Comparison of ENCODE assay signal across 8 mouse cellular contexts in the genomic region with DNA sequence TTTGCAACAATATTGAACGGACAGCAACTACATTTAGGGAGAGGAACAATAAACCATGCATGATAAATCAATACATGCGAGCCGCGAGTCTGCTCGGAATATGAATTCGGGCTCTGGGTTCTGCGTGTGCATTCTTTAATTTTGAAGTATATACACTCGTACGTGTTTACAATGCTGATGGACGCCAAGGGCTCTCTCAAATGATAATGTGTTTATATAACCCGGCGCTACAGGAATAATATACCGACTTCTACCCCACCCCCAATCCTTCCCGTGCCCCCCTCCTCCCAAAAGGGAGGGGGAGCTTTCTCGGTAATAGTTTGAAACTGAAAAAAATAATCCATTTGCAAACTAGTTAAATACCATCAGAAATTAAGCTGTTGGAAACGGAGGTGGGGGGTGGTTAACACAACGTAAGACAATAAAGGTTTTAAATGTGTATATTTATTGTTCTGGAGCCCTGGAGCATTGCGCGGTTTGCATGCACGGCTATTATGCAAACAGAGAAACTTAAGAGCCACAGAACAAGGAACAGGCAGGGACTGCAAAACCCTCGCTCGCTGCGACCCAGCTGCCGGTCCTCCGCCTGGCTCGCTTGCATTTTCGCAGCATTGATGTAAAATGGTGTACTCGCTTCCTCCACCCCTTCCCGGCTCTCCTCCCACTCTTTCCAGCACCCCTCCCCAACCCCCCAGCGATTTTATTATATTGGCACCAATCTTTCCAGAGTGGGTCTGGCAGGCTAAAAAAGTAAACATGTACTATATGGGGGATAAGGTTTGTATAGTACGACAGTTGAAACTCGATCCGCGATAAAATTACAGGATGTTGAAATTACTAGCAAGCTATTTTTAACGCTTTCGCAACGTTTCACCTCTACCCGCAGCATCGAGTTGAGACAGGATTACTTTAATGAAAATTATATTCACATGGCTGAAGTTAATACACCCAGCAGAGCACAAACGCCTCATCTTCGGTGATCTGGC. TPM values are rescaled to one million over a fixed set of nuclear protein-coding genes. Genes with fewer than 3 reads are reported as not detected.
A peak's percentile ranks its signal among the peaks of the same experiment; 100 is the strongest.
DNase-seq lines count a peak whose midpoint lies in the region; ATAC-seq and TF ChIP-seq lines count a peak whose summit lies in the region.

No protein-coding gene starts in this region.

- no peaks in the 10 kb centered on the region for H3K9me3 ChIP-seq in embryonic facial prominence, embryonic 14.5 days (ENCODE audit: control insufficient read depth, low read length)
- H3K9me3 ChIP-seq in heart, embryonic 11.5 days (replicated peaks; ENCODE audit: control insufficient read depth, low read length): no peaks in the 10 kb centered on the region
- H3K9me3 ChIP-seq in kidney, embryonic 16.5 days (ENCODE audit: low read length): no peaks in the 10 kb centered on the region
- H3K9me3 ChIP-seq in liver, embryonic 11.5 days (ENCODE audit: control insufficient read depth, low read length): no peaks in the 10 kb centered on the region
- H3K9me3 ChIP-seq in stomach, embryonic 16.5 days (replicated peaks; ENCODE audit: control insufficient read depth, low read length): no peaks in the 10 kb centered on the region

- peak; percentile 90 for DNase-seq in 416B (ENCODE audit: low read depth)
- peak; percentile 84 for DNase-seq in adrenal gland, postnatal 14 days
- peak; percentile 90 for DNase-seq in embryonic facial prominence, embryonic 14.5 days (ENCODE audit: low spot score)
- peak; percentile 66 for DNase-seq in liver, embryonic 11.5 days (ENCODE audit: low spot score)

- H3K79me2 ChIP-seq in myocyte (ENCODE audit: control insufficient read depth, insufficient read depth): peaks cover 13% of the 10 kb centered on the region

- H3K9ac ChIP-seq in embryonic facial prominence, embryonic 14.5 days (ENCODE audit: low read depth, low read length): peak overlapping the region; percentile 58
- H3K9ac ChIP-seq in heart, embryonic 11.5 days (ENCODE audit: low read depth, low read length): peak overlapping the region; percentile 81
- H3K9ac ChIP-seq in kidney, embryonic 16.5 days (replicated peaks; ENCODE audit: low read length): peak overlapping the region; percentile 71
- H3K9ac ChIP-seq in liver, embryonic 11.5 days (ENCODE audit: low read depth, low read length): peak overlapping the region; percentile 35
- peak overlapping the region; percentile 80 for H3K9ac ChIP-seq in stomach, embryonic 16.5 days (ENCODE audit: low read length)

- H3K27ac ChIP-seq in embryonic facial prominence, embryonic 14.5 days (replicated peaks; ENCODE audit: low read depth, low read length): peak overlapping the region; percentile 93
- peak overlapping the region; percentile 51; the same call in 1 of the 2 replicates for H3K27ac ChIP-seq in heart, embryonic 11.5 days (ENCODE audit: low read depth, low read length)
- peak overlapping the region; percentile 74 for H3K27ac ChIP-seq in kidney, embryonic 16.5 days (ENCODE audit: low read length)
- no peak overlapping the region; the same call in 1 of the 2 replicates for H3K27ac ChIP-seq in liver, embryonic 11.5 days (ENCODE audit: low read depth, low read length)
- peak overlapping the region; percentile 95 for H3K27ac ChIP-seq in stomach, embryonic 16.5 days (ENCODE audit: low read length)

- H3K36me3 ChIP-seq in embryonic facial prominence, embryonic 14.5 days (ENCODE audit: control insufficient read depth, insufficient read depth, low read length): no peaks in the 10 kb centered on the region
- H3K36me3 ChIP-seq in heart, embryonic 11.5 days (ENCODE audit: control insufficient read depth, insufficient read depth, low read length): no peaks in the 10 kb centered on the region
- H3K36me3 ChIP-seq in kidney, embryonic 16.5 days (ENCODE audit: insufficient read depth, low read length): no peaks in the 10 kb centered on the region
- no peaks in the 10 kb centered on the region for H3K36me3 ChIP-seq in liver, embryonic 11.5 days (ENCODE audit: control insufficient read depth, insufficient read depth, low read length)
- peaks cover under 1% of the 10 kb centered on the region for H3K36me3 ChIP-seq in myocyte (ENCODE audit: control insufficient read depth, insufficient read depth)
- H3K36me3 ChIP-seq in stomach, embryonic 16.5 days (ENCODE audit: control insufficient read depth, insufficient read depth, low read length): no peaks in the 10 kb centered on the region

- no peak overlapping the region for H3ac ChIP-seq in myocyte (ENCODE audit: control insufficient read depth, insufficient read length)

- peak overlapping the region; percentile 87 for H3K4me2 ChIP-seq in embryonic facial prominence, embryonic 14.5 days (ENCODE audit: low read depth, low read length)
- peak overlapping the region; percentile 84 for H3K4me2 ChIP-seq in heart, embryonic 11.5 days
- peak overlapping the region; percentile 81 for H3K4me2 ChIP-seq in kidney, embryonic 16.5 days (replicated peaks; ENCODE audit: low read depth, low read length)
- H3K4me2 ChIP-seq in liver, embryonic 11.5 days: peak overlapping the region; percentile 86
- H3K4me2 ChIP-seq in myocyte (ENCODE audit: low read depth): peak overlapping the region; percentile 88
- peak overlapping the region; percentile 75 for H3K4me2 ChIP-seq in stomach, embryonic 16.5 days (ENCODE audit: low read depth, low read length)

- H3K4me3 ChIP-seq in embryonic facial prominence, embryonic 14.5 days (ENCODE audit: low read depth, low read length): peak overlapping the region; percentile 71
- peak overlapping the region; percentile 76 for H3K4me3 ChIP-seq in heart, embryonic 11.5 days (ENCODE audit: low read depth, low read length)
- H3K4me3 ChIP-seq in kidney, embryonic 16.5 days (ENCODE audit: low read length): peak overlapping the region; percentile 68
- H3K4me3 ChIP-seq in liver, embryonic 11.5 days (ENCODE audit: low read depth, low read length): peak overlapping the region; percentile 66
- peak overlapping the region; percentile 77 for H3K4me3 ChIP-seq in myocyte
- H3K4me3 ChIP-seq in stomach, embryonic 16.5 days (replicated peaks; ENCODE audit: low read length): peak overlapping the region; percentile 76

- ATAC-seq in embryonic facial prominence, embryonic 14.5 days (ENCODE audit: low read depth): 0 out of 2 replicates have a peak, but pooled peaks have one; percentile 3
- ATAC-seq in heart, embryonic 11.5 days (replicated peaks; ENCODE audit: insufficient number of reproducible peaks, low FRiP score, low TSS enrichment): no peak
- no peak for ATAC-seq in kidney, embryonic 16.5 days (ENCODE audit: low FRiP score, low TSS enrichment)
- no peak for ATAC-seq in liver, embryonic 11.5 days (replicated peaks; ENCODE audit: low FRiP score)
- no peak for ATAC-seq in stomach, embryonic 16.5 days (ENCODE audit: insufficient read depth, low FRiP score)

- TF ChIP-seq POLR2A in myocyte (IDR thresholded peaks at IDR 0.05; ENCODE audit: insufficient read length, low read depth): peak; percentile 78

- H3K4me1 ChIP-seq in embryonic facial prominence, embryonic 14.5 days (ENCODE audit: control insufficient read depth, insufficient read depth, low read length): peaks cover 29% of the 10 kb centered on the region
- peaks cover 4% of the 10 kb centered on the region for H3K4me1 ChIP-seq in heart, embryonic 11.5 days (ENCODE audit: control insufficient read depth, insufficient read depth, low read length)
- H3K4me1 ChIP-seq in kidney, embryonic 16.5 days (ENCODE audit: insufficient read depth, low read length): peaks cover 37% of the 10 kb centered on the region
- H3K4me1 ChIP-seq in liver, embryonic 11.5 days (replicated peaks; ENCODE audit: control insufficient read depth, insufficient read depth, low read length): peaks cover 16% of the 10 kb centered on the region
- peaks cover 8% of the 10 kb centered on the region; the same call in 1 of the 2 replicates for H3K4me1 ChIP-seq in stomach, embryonic 16.5 days (ENCODE audit: control insufficient read depth, insufficient read depth, low read length)

- WGBS in embryonic facial prominence, embryonic 14.5 days: under 1% methylated on average over 41 of the region's 41 CpGs
- under 1% methylated on average over 41 of the region's 41 CpGs for WGBS in heart, embryonic 11.5 days (ENCODE audit: insufficient replicate concordance)
- WGBS in kidney, embryonic 16.5 days: under 1% methylated on average over 41 of the region's 41 CpGs
- under 1% methylated on average over 41 of the region's 41 CpGs for WGBS in liver, embryonic 11.5 days
- under 1% methylated on average over 41 of the region's 41 CpGs for WGBS in stomach, embryonic 16.5 days

- H3K27me3 ChIP-seq in embryonic facial prominence, embryonic 14.5 days (replicated peaks; ENCODE audit: control insufficient read depth, insufficient read depth, low read length): no peaks in the 10 kb centered on the region
- no peaks in the 10 kb centered on the region for H3K27me3 ChIP-seq in heart, embryonic 11.5 days (ENCODE audit: control insufficient read depth, insufficient read depth, low read length)
- no peaks in the 10 kb centered on the region for H3K27me3 ChIP-seq in kidney, embryonic 16.5 days (ENCODE audit: insufficient read depth, low read length)
- H3K27me3 ChIP-seq in liver, embryonic 11.5 days (replicated peaks; ENCODE audit: control insufficient read depth, insufficient read depth, low read length): peaks cover 3% of the 10 kb centered on the region
- H3K27me3 ChIP-seq in myocyte (ENCODE audit: control insufficient read depth, insufficient read depth, insufficient read length): no peaks in the 10 kb centered on the region
- no peaks in the 10 kb centered on the region for H3K27me3 ChIP-seq in stomach, embryonic 16.5 days (ENCODE audit: control insufficient read depth, insufficient read depth, low read length)

TF ChIP-seq in myocyte, 11 proteins besides CTCF, POLR2A, EP300 and RAD21 (continues in another document):
- no peak for TF ChIP-seq REST (IDR thresholded peaks at IDR 0.05; ENCODE audit: insufficient read depth, insufficient read length)
- no peak for TF ChIP-seq E2F4 (IDR thresholded peaks at IDR 0.05; ENCODE audit: insufficient read depth)
- TF ChIP-seq MYOD1 (IDR thresholded peaks at IDR 0.05; ENCODE audit: control insufficient read depth in 1 of 3, insufficient read length in 2 of 3, low read depth in 2 of 3): peak in 2 of 3 experiments; percentile 19 to 30
- TF ChIP-seq MYOG (IDR thresholded peaks at IDR 0.05; ENCODE audit: control insufficient read depth in 1 of 3, insufficient read depth in 1 of 3, insufficient read length in 2 of 3, low read depth in 2 of 3): peak in 1 of 3 experiments; percentile 58
- TF ChIP-seq TCF3 (IDR thresholded peaks at IDR 0.05; ENCODE audit: insufficient read length, low read depth): no peak
- TF ChIP-seq USF1 (IDR thresholded peaks at IDR 0.05; ENCODE audit: low read depth): no peak

RNA-seq across cellular contexts. Expression of a gene that starts 1.3 kb away (rescaled TPM):
- total RNA-seq in adrenal gland, postnatal 14 days (2021): 34.3 and 34.8 TPM in 2 replicates
- polyA plus RNA-seq in embryonic facial prominence, embryonic 14.5 days (2014; fragmentation: Nextera tagmentation; extraction: Ambion mirVana): 34.4 and 34.6 TPM in 2 replicates
- polyA plus RNA-seq in heart, embryonic 11.5 days (2014; fragmentation: Nextera tagmentation; extraction: Ambion mirVana): 20.6 and 21.1 TPM in 2 replicates
- 34.0 and 41.4 TPM in 2 replicates for polyA plus RNA-seq in kidney, embryonic 16.5 days (2015; fragmentation: Nextera tagmentation; extraction: Ambion mirVana)
- 11.9 and 15.3 TPM in 2 replicates for polyA plus RNA-seq in liver, embryonic 11.5 days (2014; fragmentation: Nextera tagmentation; extraction: Ambion mirVana)
- polyA plus RNA-seq in myocyte (2012; fragmentation: generic; extraction: Trizol): 7.7 TPM
- polyA plus RNA-seq in stomach, embryonic 16.5 days (2015; fragmentation: Nextera tagmentation; extraction: Ambion mirVana): 30.3 and 33.6 TPM in 2 replicates
